Mouse (Mus musculus) layer of hippocampus, adult 2 months (tissue): ENCODE measurements around the gene Mad2l1bp. TPM values are rescaled to one million over a fixed set of nuclear protein-coding genes. Genes with fewer than 3 reads are reported as not detected.

Experiments
- DNase-seq, 2 experiments: peaks; one replicate each; pipeline ENCODE4 v3.0.0; 2022; ENCODE audit warnings: low spot score in 2 of 2
- H3K27ac ChIP-seq: fragments of 200-600 bp; 2 replicates; pipeline ENCODE4 v1.8.1; 2022
- H3K4me3 ChIP-seq: fragments of 200-600 bp; 2 replicates; pipeline ENCODE4 v1.8.1; 2022; ENCODE audit warnings: mild to moderate bottlenecking
- CTCF ChIP-seq: fragments of 200-600 bp; conservative IDR thresholded peaks from 2 replicates; pipeline ENCODE4 v1.8.1; 2022; ENCODE audit warnings: antibody characterized with exemption, mild to moderate bottlenecking, moderate library complexity
- total RNA-seq, 2 experiments: library from RNA; stranded (reverse); gene quantifications; 2 replicates each; pipeline ENCODE4 v1.2.3; 2021

The Mad2l1bp gene
- total RNA-seq, 2 experiments from 2014 or later: 7.9 to 10.5 TPM

GRCm38 (mm10) chr17:46164301-46164700, 10.9 kb upstream of the Mad2l1bp start:
- no peak overlapping the region for H3K27ac ChIP-seq
- no peak overlapping the region for H3K4me3 ChIP-seq
- no peak for DNase-seq
- no peak for TF ChIP-seq CTCF

GRCm38 (mm10) chr17:46162951-46163421, 9.6 kb upstream of the Mad2l1bp start:
- no peak for DNase-seq
- Histone ChIP-seq H3K27ac (no peak overlapping the region), H3K4me3 (no peak overlapping the region)
- TF ChIP-seq CTCF: no peak

GRCm38 (mm10) chr17:46162551-46162950, 9.2 kb upstream of the Mad2l1bp start:
- no peak overlapping the region for H3K27ac ChIP-seq
- no peak overlapping the region for H3K4me3 ChIP-seq
- DNase-seq: no peak
- TF ChIP-seq CTCF: no peak

DNA sequence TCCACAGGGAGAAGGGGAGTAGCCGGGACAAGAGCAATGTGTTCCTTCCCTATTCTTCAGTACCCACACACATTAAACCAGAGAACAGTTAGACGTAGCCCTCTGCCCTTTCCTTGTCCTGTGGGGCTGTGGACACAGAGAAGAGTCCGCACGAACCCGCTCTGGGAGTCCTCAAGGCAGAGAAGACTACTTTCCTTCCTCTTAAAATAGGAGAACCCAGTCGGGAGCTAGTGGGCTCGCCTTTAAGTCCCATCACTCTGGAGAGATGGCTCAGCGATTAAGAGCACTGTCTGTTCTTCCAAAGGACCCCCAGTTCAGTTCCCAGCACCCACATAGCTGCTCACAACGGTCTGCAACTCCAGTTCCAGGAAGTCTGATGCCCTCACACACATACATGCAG, 8.4 kb upstream of the Mad2l1bp start:
- TF ChIP-seq CTCF: no peak
- DNase-seq: no peak
- H3K27ac ChIP-seq: peak overlapping the region; percentile 90
- peak overlapping the region; percentile 92 for H3K4me3 ChIP-seq

DNA sequence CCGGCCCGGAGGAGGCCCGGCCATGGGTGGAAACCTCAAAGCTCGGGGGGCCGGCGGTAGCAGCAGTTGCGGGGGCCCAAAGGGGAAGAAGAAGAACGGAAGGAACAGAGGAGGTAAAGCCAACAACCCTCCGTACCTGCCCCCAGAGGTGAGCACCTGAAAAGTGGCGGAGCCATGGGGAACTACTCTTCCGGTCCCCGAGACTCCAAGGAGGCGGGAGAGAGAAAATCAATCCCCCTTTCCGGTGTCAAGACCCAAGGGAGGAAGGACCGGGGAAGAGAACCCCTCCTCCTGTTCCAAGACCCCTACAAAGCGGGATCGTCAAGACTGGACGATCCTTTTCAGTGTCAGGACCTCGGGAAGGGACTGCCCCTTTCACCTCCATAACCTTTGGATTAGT, 7.8 kb upstream of the Mad2l1bp start:
- peak overlapping the region; percentile 92 for H3K4me3 ChIP-seq
- no peak for DNase-seq
- TF ChIP-seq CTCF: no peak
- peak overlapping the region; percentile 90 for H3K27ac ChIP-seq

DNA sequence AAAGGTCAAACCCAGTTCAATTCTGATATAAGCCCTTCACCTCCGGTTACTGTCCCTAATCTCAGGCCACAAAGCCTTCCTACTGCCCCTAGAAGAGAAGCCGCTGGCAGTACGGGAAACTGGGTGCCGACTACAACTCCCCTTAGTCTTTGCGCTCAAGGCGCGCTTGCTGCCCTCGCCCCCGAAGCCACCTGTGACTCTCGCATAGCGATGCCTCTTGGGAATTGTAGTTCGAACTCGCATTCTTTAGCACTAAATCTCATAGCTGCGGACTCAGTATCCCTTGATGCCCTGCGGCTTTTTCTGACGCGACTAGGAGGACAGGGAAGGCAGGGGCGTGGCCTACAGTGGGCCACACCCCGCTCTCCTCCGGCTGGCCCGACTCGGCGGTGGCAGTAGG, 7.3 kb upstream of the Mad2l1bp start, which contains the start of gene Gtpbp2:
TSS of gene Gtpbp2 (plus strand) at position 347 of the 400 bp plus-strand sequence.
- peak within 1 kb of the TSS; percentile 90 for H3K27ac ChIP-seq
- no peak for TF ChIP-seq CTCF
- H3K4me3 ChIP-seq: peak within 1 kb of the TSS; percentile 92
- DNase-seq: peak; percentile 95 to 99

GRCm38 (mm10) chr17:46160090-46160662, 6.8 kb upstream of the Mad2l1bp start:
- H3K27ac ChIP-seq: peak overlapping the region; percentile 90
- TF ChIP-seq CTCF: peak; percentile 76
- DNase-seq: peak; percentile 79 to 89

GRCm38 (mm10) chr17:46159236-46159635, 5.9 kb upstream of the Mad2l1bp start:
- TF ChIP-seq CTCF: no peak
- Histone ChIP-seq H3K27ac (peak overlapping the region; percentile 90; the same call in 1 of the 2 replicates), H3K4me3 (no peak overlapping the region)
- DNase-seq: no peak

More at GRCm38 (mm10) chr17:46160090-46160662, 6.8 kb upstream of the Mad2l1bp start:
- H3K4me3 ChIP-seq: peak overlapping the region; percentile 92

GRCm38 (mm10) chr17:46157131-46157530, 3.8 kb upstream of the Mad2l1bp start:
- TF ChIP-seq CTCF: no peak
- Histone ChIP-seq H3K27ac (no peak overlapping the region), H3K4me3 (no peak overlapping the region)
- no peak for DNase-seq

- DNase-seq: no peak
- no peak for TF ChIP-seq CTCF
- H3K27ac ChIP-seq: no peak overlapping the region
- H3K4me3 ChIP-seq: no peak overlapping the region
Measured at GRCm38 (mm10) chr17:46156680-46157079, 3.3 kb upstream of the Mad2l1bp start.

- Histone ChIP-seq H3K4me3 (no peak overlapping the region), H3K27ac (no peak overlapping the region)
- TF ChIP-seq CTCF: no peak
- no peak for DNase-seq
Measured at GRCm38 (mm10) chr17:46154336-46154735, 983 bp upstream of the Mad2l1bp start.

- TF ChIP-seq CTCF: 0 out of 2 replicates have a peak, but pooled peaks have one; percentile 10
- peak within 1 kb of the TSS; percentile 73 for H3K27ac ChIP-seq
Measured at GRCm38 (mm10) chr17:46143578-46144423, 9.6 kb downstream of the Mad2l1bp start, which contains the start of gene Rsph9. Gene Rsph9, minus strand, starts transcription at chr17:46144216.

DNA sequence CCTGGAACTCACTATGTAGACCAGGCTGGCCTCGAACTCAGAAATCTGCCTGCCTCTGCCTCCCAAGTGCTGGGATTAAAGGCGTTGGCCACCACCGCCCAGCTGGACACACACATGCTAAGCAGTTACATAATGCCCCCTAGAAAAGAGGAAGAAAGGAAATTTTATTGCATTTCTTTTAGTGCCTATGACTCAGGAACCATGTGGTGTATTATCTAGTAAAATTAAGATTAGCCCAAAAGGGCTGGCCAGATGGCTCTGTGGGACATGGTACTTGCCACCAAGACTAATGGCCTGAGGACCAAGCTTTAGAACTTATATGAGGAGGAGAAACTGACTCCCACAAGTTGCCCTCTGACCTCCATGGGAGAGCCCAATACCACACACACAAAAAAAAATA, 13.5 kb downstream of the Mad2l1bp start:
- H3K27ac ChIP-seq: no peak overlapping the region
- no peak overlapping the region for H3K4me3 ChIP-seq
- no peak for TF ChIP-seq CTCF
- DNase-seq: no peak

More at GRCm38 (mm10) chr17:46143578-46144423, 9.6 kb downstream of the Mad2l1bp start, which contains the start of gene Rsph9:
- peak; percentile 84 to 91 for DNase-seq
- H3K4me3 ChIP-seq: peak within 1 kb of the TSS; percentile 87
